Mouse (Mus musculus): Measurements from ENCODE around the gene Hivep1. TPM values are rescaled to one million over a fixed set of nuclear protein-coding genes. Genes with fewer than 3 reads are reported as not detected.

Hivep1 gene
- polyA plus RNA-seq, 1 experiment from 2014 or later = 2.3 TPM

DNA sequence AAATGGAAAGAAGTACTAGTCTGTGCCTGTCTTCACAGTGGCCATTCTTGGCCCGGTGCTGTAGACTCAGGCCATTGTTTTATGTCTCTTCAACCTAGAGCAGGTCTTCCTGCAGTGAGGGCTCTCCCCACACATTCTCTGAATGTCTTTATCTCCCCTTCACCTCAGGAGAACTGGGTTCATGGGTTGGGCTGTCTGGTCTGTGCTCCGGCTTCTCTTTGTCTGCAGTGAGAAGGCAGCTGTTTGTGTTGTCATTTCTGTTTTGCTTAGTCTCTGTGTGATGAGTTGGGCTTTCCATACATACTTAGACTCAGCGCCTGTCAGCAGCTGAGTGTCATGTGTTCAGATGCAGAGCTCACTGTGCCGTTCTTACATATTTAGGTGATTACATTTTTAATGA lies 18.4 kb downstream of the Hivep1 start:
- Histone ChIP-seq H3K27ac (ENCODE audit: low read length) (no peak overlapping the region), H3K36me3 (ENCODE audit: control insufficient read depth, insufficient read depth) (no peaks in the 10 kb centered on the region), H3K27me3 (ENCODE audit: control insufficient read depth, insufficient read depth, low read depth, low read length) (no peaks in the 10 kb centered on the region), H3K4me3 (ENCODE audit: low read depth, low read length) (no peak overlapping the region), H3K9me3 (replicated peaks; ENCODE audit: control insufficient read depth, low read length) (no peaks in the 10 kb centered on the region), H3K4me1 (ENCODE audit: control insufficient read depth, low read depth, low read length) (no peaks in the 10 kb centered on the region; the same call in 1 of the 2 replicates), H3K9ac (ENCODE audit: low read depth, low read length) (no peak overlapping the region), H3K4me2 (ENCODE audit: low read depth, low read length) (no peak overlapping the region)
- 48% methylated on average over 4 of the region's 4 CpGs for WGBS (ENCODE audit: insufficient replicate concordance)
- no peak for ATAC-seq (ENCODE audit: low read depth)

DNA sequence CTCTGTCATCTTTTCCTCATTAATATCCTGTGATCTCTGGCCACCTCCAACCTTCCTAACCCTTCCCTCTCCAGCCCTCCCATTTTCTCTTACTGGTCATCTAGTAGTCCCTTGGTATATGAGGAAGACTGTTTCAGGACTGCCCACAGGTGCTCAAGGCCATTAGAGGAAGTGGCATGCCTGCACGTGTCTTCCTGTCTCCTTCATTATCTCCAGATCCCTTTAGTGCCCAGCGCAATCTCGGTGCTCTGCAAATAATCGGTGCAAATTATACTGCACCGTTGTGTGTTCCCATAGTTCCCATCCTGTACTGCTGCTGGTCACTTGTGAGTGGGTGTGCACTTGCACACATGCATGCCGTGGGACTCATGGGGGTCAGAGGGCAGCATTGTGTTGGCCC lies 19.2 kb downstream of the Hivep1 start:
- Histone ChIP-seq H3K4me3 (ENCODE audit: low read depth, low read length) (no peak overlapping the region), H3K9me3 (replicated peaks; ENCODE audit: control insufficient read depth, low read length) (no peaks in the 10 kb centered on the region), H3K4me2 (ENCODE audit: low read depth, low read length) (no peak overlapping the region), H3K9ac (ENCODE audit: low read depth, low read length) (no peak overlapping the region), H3K27me3 (ENCODE audit: control insufficient read depth, insufficient read depth, low read depth, low read length) (no peaks in the 10 kb centered on the region), H3K27ac (ENCODE audit: low read length) (no peak overlapping the region), H3K4me1 (ENCODE audit: control insufficient read depth, low read depth, low read length) (no peaks in the 10 kb centered on the region; the same call in 1 of the 2 replicates), H3K36me3 (ENCODE audit: control insufficient read depth, insufficient read depth) (no peaks in the 10 kb centered on the region)
- 36% methylated on average over 6 of the region's 6 CpGs for WGBS (ENCODE audit: insufficient replicate concordance)
- no peak for ATAC-seq (ENCODE audit: low read depth)

DNA sequence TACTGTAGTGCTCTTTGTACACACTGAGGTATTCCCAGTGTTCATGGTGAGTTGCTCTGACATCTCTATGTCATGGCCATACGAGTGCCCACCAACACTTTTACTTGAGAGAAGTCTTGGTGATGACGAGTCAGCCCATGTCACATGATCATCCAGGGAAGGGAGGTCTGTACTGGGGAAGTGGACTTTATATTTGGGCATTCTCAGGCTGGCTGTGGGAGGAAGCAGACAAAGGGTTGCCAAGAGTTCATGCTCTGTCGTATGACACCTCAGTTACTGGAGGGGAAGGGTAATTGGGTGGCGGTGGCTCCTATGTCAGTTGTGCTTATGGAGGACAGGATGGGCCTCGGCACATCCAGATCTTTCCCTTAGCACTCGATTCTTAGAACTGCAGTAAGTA lies 21.5 kb downstream of the Hivep1 start:
- WGBS (ENCODE audit: insufficient replicate concordance) = 55% methylated on average over 6 of the region's 6 CpGs
- no peak overlapping the region for H3K27ac ChIP-seq (ENCODE audit: low read length)
- H3K4me2 ChIP-seq (ENCODE audit: low read depth, low read length) = no peak overlapping the region
- H3K9ac ChIP-seq (ENCODE audit: low read depth, low read length) = no peak overlapping the region
- no peak overlapping the region for H3K4me3 ChIP-seq (ENCODE audit: low read depth, low read length)
- no peaks in the 10 kb centered on the region for H3K9me3 ChIP-seq (replicated peaks; ENCODE audit: control insufficient read depth, low read length)
- H3K27me3 ChIP-seq (ENCODE audit: control insufficient read depth, insufficient read depth, low read depth, low read length) = no peaks in the 10 kb centered on the region
- H3K36me3 ChIP-seq (ENCODE audit: control insufficient read depth, insufficient read depth) = no peaks in the 10 kb centered on the region
- no peaks in the 10 kb centered on the region; the same call in 1 of the 2 replicates for H3K4me1 ChIP-seq (ENCODE audit: control insufficient read depth, low read depth, low read length)
- no peak for ATAC-seq (ENCODE audit: low read depth)

GRCm38 (mm10) chr13:42075546-42075945 lies 23.7 kb downstream of the Hivep1 start:
- Histone ChIP-seq H3K4me3 (ENCODE audit: low read depth, low read length) (no peak overlapping the region), H3K4me2 (ENCODE audit: low read depth, low read length) (no peak overlapping the region), H3K4me1 (ENCODE audit: control insufficient read depth, low read depth, low read length) (no peaks in the 10 kb centered on the region; the same call in 1 of the 2 replicates), H3K9ac (ENCODE audit: low read depth, low read length) (no peak overlapping the region), H3K9me3 (replicated peaks; ENCODE audit: control insufficient read depth, low read length) (no peaks in the 10 kb centered on the region), H3K36me3 (ENCODE audit: control insufficient read depth, insufficient read depth) (no peaks in the 10 kb centered on the region), H3K27ac (ENCODE audit: low read length) (no peak overlapping the region), H3K27me3 (ENCODE audit: control insufficient read depth, insufficient read depth, low read depth, low read length) (no peaks in the 10 kb centered on the region)
- WGBS (ENCODE audit: insufficient replicate concordance) = 73% methylated on average over 5 of the region's 5 CpGs
- no peak for ATAC-seq (ENCODE audit: low read depth)

DNA sequence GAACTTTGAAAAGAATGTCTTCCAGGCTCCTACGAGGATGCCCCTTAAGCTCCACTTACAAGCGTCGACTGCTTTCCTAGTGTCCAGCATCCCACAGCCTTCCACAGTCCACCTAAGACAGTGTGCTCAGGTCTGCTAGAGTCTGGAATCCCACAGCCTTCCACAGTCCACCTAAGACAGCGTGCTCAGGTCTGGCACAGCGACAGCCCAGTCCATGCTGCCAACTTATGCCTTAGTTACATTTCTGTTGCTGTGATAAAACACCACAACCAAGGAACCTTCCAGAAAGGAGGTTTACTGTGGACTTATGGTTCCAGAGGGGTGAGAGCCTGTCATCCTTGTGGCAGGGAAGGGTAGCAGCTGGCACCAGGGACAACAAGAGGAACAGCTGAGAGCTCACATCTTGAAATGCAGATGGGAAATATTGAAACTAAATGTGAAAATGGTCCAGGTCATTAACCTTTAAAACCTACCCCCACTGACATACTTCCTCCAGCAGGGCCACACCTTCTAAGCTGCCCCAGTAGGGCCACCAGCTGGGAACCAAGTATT lies 25.0 kb downstream of the Hivep1 start:
- Histone ChIP-seq H3K4me1 (ENCODE audit: control insufficient read depth, low read depth, low read length) (no peaks in the 10 kb centered on the region), H3K9me3 (replicated peaks; ENCODE audit: control insufficient read depth, low read length) (no peaks in the 10 kb centered on the region), H3K27me3 (ENCODE audit: control insufficient read depth, insufficient read depth, low read depth, low read length) (no peaks in the 10 kb centered on the region), H3K36me3 (ENCODE audit: control insufficient read depth, insufficient read depth) (no peaks in the 10 kb centered on the region), H3K4me2 (ENCODE audit: low read depth, low read length) (no peak overlapping the region), H3K9ac (ENCODE audit: low read depth, low read length) (no peak overlapping the region), H3K27ac (ENCODE audit: low read length) (no peak overlapping the region), H3K4me3 (ENCODE audit: low read depth, low read length) (no peak overlapping the region)
- no peak for ATAC-seq (ENCODE audit: low read depth)
- 81% methylated on average over 5 of the region's 5 CpGs for WGBS (ENCODE audit: insufficient replicate concordance)

- Histone ChIP-seq H3K9me3 (replicated peaks; ENCODE audit: control insufficient read depth, low read length) (no peaks in the 10 kb centered on the region), H3K27ac (ENCODE audit: low read length) (no peak overlapping the region), H3K9ac (ENCODE audit: low read depth, low read length) (no peak overlapping the region), H3K4me1 (ENCODE audit: control insufficient read depth, low read depth, low read length) (no peaks in the 10 kb centered on the region), H3K4me3 (ENCODE audit: low read depth, low read length) (no peak overlapping the region), H3K36me3 (ENCODE audit: control insufficient read depth, insufficient read depth) (no peaks in the 10 kb centered on the region), H3K27me3 (ENCODE audit: control insufficient read depth, insufficient read depth, low read depth, low read length) (no peaks in the 10 kb centered on the region), H3K4me2 (ENCODE audit: low read depth, low read length) (no peak overlapping the region)
- 63% methylated on average over 3 of the region's 3 CpGs for WGBS (ENCODE audit: insufficient replicate concordance)
- ATAC-seq (ENCODE audit: low read depth) = no peak
Measured at GRCm38 (mm10) chr13:42077629-42078028, 25.8 kb downstream of the Hivep1 start.

DNA sequence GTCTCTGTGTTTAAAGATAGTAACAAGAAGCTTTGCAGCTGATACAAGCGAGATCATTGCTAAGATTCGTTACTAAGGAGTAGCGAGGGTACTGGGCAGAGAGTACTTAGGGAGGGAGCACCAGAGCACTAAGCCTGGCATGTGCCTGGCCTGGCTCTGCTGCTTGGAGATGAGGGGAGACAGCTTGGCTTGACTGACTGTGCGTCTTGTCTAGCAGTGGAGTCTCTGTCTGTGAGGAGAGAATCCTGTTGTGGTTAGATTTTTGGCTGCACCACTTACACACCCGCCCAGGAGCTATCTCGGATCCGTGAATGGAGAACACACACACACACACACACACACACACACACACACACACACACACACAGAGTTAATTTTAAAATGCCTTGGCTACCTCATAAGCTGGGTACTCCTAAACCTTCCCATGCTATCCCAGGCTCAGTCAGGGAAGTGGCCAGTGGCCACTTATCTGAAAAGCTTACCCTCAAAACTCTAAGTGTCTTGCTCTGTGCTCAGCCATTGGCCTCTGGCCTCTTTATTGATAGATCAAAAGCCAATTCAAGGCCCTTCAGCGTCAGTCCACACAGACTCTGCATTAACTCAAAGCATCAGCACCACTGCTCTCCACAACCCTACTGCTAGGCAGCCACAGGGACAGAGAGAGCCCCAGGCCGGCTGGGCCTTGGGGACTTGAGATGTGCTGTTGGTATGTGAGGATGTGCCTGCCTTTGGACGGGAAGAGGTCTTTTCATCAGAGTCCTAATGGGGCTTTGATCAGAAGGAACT lies 28.5 kb downstream of the Hivep1 start:
- H3K27me3 ChIP-seq (ENCODE audit: control insufficient read depth, insufficient read depth, low read depth, low read length) = no peaks in the 10 kb centered on the region
- 47% methylated on average over 10 of the region's 10 CpGs for WGBS (ENCODE audit: insufficient replicate concordance)
- no peak overlapping the region for H3K4me2 ChIP-seq (ENCODE audit: low read depth, low read length)
- ATAC-seq (ENCODE audit: low read depth) = no peak
- H3K27ac ChIP-seq (ENCODE audit: low read length) = no peak overlapping the region
- no peak overlapping the region for H3K4me3 ChIP-seq (ENCODE audit: low read depth, low read length)
- H3K36me3 ChIP-seq (ENCODE audit: control insufficient read depth, insufficient read depth) = no peaks in the 10 kb centered on the region
- no peaks in the 10 kb centered on the region for H3K4me1 ChIP-seq (ENCODE audit: control insufficient read depth, low read depth, low read length)
- H3K9ac ChIP-seq (ENCODE audit: low read depth, low read length) = no peak overlapping the region
- H3K9me3 ChIP-seq (replicated peaks; ENCODE audit: control insufficient read depth, low read length) = no peaks in the 10 kb centered on the region

- no peaks in the 10 kb centered on the region for H3K27me3 ChIP-seq (ENCODE audit: control insufficient read depth, insufficient read depth, low read depth, low read length)
- H3K4me2 ChIP-seq (ENCODE audit: low read depth, low read length) = no peak overlapping the region
- WGBS (ENCODE audit: insufficient replicate concordance) = 49% methylated on average over 5 of the region's 5 CpGs
- ATAC-seq (ENCODE audit: low read depth) = peak; percentile 27; the same call in 1 of the 2 replicates
- no peaks in the 10 kb centered on the region for H3K4me1 ChIP-seq (ENCODE audit: control insufficient read depth, low read depth, low read length)
- H3K9me3 ChIP-seq (replicated peaks; ENCODE audit: control insufficient read depth, low read length) = no peaks in the 10 kb centered on the region
- no peak overlapping the region for H3K27ac ChIP-seq (ENCODE audit: low read length)
- no peak overlapping the region for H3K4me3 ChIP-seq (ENCODE audit: low read depth, low read length)
- no peaks in the 10 kb centered on the region for H3K36me3 ChIP-seq (ENCODE audit: control insufficient read depth, insufficient read depth)
- H3K9ac ChIP-seq (ENCODE audit: low read depth, low read length) = no peak overlapping the region
Measured at GRCm38 (mm10) chr13:42088339-42088738, 36.5 kb downstream of the Hivep1 start.

GRCm38 (mm10) chr13:42089025-42089424 lies 37.2 kb downstream of the Hivep1 start:
- no peaks in the 10 kb centered on the region for H3K27me3 ChIP-seq (ENCODE audit: control insufficient read depth, insufficient read depth, low read depth, low read length)
- 42% methylated on average over 8 of the region's 8 CpGs for WGBS (ENCODE audit: insufficient replicate concordance)

More at GRCm38 (mm10) chr13:42089025-42089424, 37.2 kb downstream of the Hivep1 start:
- Histone ChIP-seq H3K9me3 (replicated peaks; ENCODE audit: control insufficient read depth, low read length) (no peaks in the 10 kb centered on the region), H3K27ac (ENCODE audit: low read length) (no peak overlapping the region), H3K9ac (ENCODE audit: low read depth, low read length) (no peak overlapping the region), H3K36me3 (ENCODE audit: control insufficient read depth, insufficient read depth) (no peaks in the 10 kb centered on the region), H3K4me1 (ENCODE audit: control insufficient read depth, low read depth, low read length) (peaks cover 4% of the 10 kb centered on the region; the same call in 1 of the 2 replicates), H3K4me2 (ENCODE audit: low read depth, low read length) (no peak overlapping the region), H3K4me3 (ENCODE audit: low read depth, low read length) (no peak overlapping the region)
- no peak for ATAC-seq (ENCODE audit: low read depth)
